Mouse (Mus musculus) NIH3T3 (cell line): ENCODE measurements at regions not wholly inside any gene's neighbourhood (a gene's known extent, or its start where the extent isn't known, plus 50 kb on each side); places are given as distances from the start of the nearest gene placed in this dataset.

Source experiments
- DNase-seq: peaks from one replicate; pipeline ENCODE4 v3.0.0-alpha.2; 2012; ENCODE audit warnings: low read depth

DNA sequence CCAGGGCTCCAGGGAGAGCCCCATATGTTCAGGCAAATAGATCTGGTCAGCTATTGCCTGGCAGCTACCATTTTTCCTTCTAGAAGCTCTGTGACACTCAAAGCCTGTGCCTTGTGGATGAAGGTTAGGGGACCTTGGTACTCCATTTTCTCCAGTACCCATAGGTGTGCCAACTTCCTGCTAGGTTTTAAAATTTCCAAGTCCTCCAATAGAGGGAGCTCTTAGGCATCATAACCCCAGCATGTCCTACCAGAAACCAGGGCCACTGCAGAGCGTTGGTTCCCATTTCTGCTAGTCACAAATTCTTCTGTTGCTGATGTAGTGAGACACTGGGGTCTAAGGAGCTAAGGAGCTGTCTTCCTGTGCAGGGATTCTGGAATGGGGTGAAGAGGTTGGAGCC is 165.3 kb upstream of the Glra1 start:
- DNase-seq = peak; percentile 21

DNA sequence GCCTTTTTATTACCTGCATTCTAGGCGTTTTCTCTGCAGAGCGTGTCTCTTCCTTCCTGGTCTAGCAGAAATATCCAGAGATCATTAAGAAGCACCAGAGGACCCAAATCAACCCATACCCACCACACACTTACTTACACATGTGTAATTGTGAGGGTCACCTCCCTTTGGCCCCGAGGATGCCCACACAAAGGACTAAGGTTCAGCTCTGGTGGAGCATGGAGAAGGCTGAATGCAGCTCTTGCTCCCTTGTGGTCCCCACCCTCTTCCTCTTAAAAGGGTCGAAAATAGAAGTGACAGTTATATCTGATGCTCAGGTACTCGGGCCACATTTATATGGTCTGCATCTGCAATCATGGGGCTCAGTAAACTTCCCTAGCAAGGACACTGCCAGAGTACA is 164.5 kb upstream of the Glra1 start:
- DNase-seq = no peak

GRCm38 (mm10) chr11:55772107-55772506 is 164.1 kb upstream of the Glra1 start:
- DNase-seq = no peak

DNA sequence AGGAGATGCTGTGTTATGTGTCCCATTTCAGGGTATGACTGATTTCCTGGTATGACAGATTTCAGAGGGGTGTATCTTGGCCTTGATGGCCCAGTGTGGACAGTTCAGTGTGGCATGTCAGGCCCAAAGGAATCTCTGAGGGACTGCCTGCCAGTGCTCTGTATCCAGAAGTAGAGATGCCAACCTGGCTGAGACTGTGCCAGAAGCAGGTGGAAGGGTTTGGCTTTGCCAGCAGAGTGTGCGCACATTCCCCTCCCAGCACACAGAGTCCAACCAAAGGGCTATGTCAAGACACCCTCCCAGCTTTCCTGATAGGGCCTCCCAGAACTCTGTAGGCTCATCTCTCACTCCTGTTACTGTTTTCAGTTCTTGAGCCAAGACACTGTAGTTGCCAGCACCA is 156.8 kb upstream of the Glra1 start:
- DNase-seq = no peak
